Mouse (Mus musculus) megakaryocyte, embryonic 14.5 days (primary cell): ENCODE results near the gene Fam107b.

ENCODE experiments used
- FLI1 ChIP-seq: IDR thresholded peaks from 2 replicates; pipeline ENCODE4 v1.6.1; 2012; ENCODE audit warnings: low read length, inconsistent platforms, mixed read lengths
- GATA1 ChIP-seq: IDR thresholded peaks from 3 replicates; pipeline ENCODE4 v1.6.1; 2012; ENCODE audit warnings: mixed read lengths, low read length, inconsistent platforms, borderline replicate concordance

GRCm38 (mm10) chr2:3622158-3622557, 51.9 kb downstream of the Fam107b start:
- no peak for TF ChIP-seq GATA1
- TF ChIP-seq FLI1, result no peak
